Mouse (Mus musculus): Measurements from ENCODE around the gene Rps15.
"Not testable (repeated sequence)": the region's sequence is repeated elsewhere in the genome, so short reads cannot be mapped to it uniquely, and the experiment has no call there.

Gene Rps15

GRCm38 (mm10) chr10:80292251-80293146 is at the start of gene Rps15:
Gene Rps15 (plus strand): TSS chr10:80292453.
- peak; percentile 78 to 91 for DNase-seq (ENCODE audit: low spot score in 2 of 2)

DNA sequence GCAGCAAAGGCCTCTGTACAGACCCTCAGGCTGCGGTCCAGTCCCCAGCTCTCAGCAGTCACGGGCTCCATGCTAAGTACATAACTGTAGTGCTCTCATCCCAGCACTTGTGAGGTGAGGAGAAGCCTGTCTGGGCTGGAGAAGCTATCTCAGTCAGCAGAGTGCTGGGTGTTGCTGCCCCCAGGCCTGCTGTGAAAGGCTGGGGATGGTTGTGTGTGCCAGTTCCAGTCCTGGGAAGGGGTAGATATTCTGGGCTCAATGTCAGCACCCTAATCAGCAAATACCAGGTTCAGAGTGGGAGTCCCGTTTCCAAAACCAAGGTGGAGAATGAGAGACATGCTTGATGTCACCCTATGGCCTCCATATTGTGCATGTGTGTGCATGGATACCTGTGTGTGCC is 49.6 kb upstream of the Rps15 start:
- DNase-seq (ENCODE audit: low spot score in 2 of 2) = no peak

DNA sequence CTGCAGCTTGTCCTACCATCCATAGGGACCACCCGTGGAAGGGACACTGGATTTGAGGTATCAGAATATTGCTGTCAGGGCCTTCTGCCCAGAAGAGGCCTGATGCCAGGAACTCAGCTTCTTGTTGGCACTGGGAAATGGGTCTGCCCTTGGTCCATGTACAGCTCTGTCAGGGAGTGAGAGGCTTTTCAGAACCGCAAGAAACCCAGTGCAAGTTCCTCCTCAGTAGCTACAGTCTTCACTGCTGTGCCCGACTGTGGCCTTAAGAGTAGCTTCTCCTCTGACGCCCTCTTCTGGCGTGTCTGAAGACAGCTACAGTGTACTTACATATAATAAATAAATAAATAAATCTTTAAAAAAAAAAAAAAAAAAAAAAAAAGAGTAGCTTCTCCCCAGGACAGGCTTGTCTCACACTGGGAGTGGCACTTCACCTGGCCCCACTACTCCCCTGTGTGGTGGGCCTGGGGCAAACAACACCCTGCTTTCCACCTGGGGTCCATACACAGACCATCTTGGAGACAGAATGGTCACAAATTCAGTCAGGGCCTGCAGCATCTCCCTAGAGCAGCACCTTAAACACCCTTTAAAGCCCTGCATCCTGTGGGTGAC is 47.4 kb upstream of the Rps15 start:
- no peak for DNase-seq (ENCODE audit: low spot score in 2 of 2)

DNA sequence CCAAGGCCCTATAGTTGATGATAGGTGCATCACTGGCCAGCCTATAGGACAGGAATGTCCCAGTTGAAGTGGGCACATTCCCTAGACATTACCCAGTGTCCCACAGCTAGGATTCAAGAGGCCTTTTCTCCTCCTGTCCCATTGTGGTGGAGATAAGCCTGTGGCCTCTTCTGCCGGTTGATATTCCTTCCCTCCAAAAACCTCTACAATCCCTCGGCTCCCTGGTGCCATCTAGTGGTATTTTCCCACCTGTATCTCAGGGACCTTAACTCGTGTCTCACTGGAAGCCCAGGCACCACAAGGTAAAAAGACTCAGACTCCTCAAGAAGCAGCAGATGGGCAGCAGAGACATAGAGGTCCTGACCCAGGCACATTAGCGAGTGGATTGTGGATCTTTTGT is 46.7 kb upstream of the Rps15 start:
- DNase-seq (ENCODE audit: low spot score in 2 of 2) = peak; percentile 57 to 72

DNA sequence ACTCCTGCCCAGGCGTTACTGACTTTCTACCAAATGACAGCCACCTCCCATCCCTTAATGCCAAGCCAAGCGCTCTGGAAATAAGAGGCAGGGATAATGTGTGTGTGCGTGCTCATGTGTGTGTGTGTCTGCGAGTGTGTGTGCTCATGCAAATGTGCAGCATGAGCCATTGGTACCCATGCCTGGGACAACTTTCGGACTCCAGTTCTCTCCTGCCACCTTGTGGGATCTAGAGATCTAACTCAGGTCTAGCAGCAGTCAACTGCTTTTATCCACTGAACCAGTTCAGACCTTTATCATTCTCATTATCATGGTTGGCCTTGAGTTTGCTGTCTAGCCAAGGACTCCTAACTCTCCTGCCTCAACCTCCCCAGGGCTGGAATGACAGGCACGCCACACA is 44.4 kb upstream of the Rps15 start:
- DNase-seq (ENCODE audit: low spot score in 2 of 2) = no peak

- not testable (repeated sequence) for DNase-seq (ENCODE audit: low spot score in 2 of 2)
Measured at GRCm38 (mm10) chr10:80248437-80248836, 43.8 kb upstream of the Rps15 start.

DNA sequence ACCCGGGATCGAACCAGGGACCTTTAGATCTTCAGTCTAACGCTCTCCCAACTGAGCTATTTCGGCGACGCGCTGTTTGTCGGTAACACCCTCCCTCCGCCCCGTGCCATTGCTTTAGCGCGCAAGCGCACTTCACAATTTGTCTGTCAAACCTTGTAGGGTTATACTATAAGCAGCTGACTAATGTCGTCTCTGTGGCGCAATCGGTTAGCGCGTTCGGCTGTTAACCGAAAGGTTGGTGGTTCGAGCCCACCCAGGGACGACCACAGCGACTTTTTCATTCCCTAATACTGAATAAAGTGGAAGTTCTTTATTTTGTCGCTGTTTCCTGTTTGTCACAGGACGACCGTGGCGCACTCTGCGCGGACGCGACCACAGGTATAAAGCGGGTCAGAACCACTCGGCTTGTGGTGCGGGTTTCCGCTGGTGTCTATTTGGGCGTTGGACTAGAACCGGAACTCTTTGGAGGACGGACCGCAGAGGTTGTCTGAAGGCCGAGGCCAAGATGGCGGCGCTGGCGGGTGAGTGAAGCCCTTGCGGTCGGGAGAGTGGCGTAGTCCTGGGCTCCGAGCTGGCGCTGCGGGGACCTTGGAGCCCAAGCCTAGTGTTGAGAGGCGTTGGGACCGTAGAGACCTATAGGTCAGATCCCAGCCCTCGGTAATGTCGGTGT is 43.1 kb upstream of the Rps15 start, which contains the start of gene Ndufs7:
Gene Ndufs7 (plus strand): TSS at position 151 of the 670 bp plus-strand sequence.
- DNase-seq (ENCODE audit: low spot score in 2 of 2) = peak; percentile 97

DNA sequence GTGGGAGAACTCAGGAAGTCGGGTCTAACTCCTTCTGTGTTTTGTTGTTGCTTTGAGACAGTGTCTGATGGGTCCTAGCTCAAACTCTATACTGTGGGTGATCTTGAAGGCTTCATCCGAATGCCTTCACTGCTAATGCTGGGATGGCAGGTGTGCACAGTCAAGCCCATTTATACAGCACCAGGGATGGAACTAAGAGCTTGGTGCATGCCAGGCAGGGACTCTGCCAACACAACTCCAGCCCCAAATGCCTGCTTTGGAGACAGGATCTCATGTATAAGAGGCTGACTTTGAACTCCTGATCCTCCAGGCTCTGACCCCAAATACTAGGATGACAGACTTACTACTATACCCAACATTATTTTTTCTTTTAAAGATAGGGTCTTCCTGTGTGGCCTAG is 42.2 kb upstream of the Rps15 start:
- DNase-seq (ENCODE audit: low spot score in 2 of 2) = no peak

GRCm38 (mm10) chr10:80250573-80250972 is 41.7 kb upstream of the Rps15 start:
- DNase-seq (ENCODE audit: low spot score in 2 of 2) = no peak

- DNase-seq (ENCODE audit: low spot score in 2 of 2) = no peak
Measured at GRCm38 (mm10) chr10:80252011-80252410, 40.2 kb upstream of the Rps15 start.

- no peak for DNase-seq (ENCODE audit: low spot score in 2 of 2)
Measured at GRCm38 (mm10) chr10:80252493-80253274, 39.6 kb upstream of the Rps15 start.

DNA sequence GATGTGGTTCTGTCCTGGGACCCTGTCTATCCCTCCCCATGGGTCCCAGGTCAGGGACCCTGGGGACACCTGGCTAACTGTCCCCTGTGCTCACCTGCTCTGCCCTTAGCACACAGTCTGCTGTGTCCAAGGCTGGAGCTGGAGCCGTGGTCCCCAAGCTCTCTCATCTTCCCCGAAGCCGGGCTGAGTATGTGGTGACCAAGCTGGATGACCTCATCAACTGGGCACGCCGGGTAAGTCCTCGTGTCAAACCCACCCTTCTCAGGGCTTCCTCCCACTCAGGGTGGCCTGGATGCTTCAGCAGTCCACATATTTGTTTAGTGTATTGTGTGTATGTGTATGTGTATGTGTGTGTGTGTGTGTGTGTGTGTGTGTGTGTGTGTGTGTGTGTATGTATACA is 38.7 kb upstream of the Rps15 start:
- no peak for DNase-seq (ENCODE audit: low spot score in 2 of 2)

GRCm38 (mm10) chr10:80254331-80255297 is 37.6 kb upstream of the Rps15 start:
- DNase-seq (ENCODE audit: low spot score in 2 of 2) = no peak

GRCm38 (mm10) chr10:80255881-80256535 is 36.2 kb upstream of the Rps15 start:
- no peak for DNase-seq (ENCODE audit: low spot score in 2 of 2)

GRCm38 (mm10) chr10:80257936-80258335 is 34.3 kb upstream of the Rps15 start:
- no peak for DNase-seq (ENCODE audit: low spot score in 2 of 2)

DNA sequence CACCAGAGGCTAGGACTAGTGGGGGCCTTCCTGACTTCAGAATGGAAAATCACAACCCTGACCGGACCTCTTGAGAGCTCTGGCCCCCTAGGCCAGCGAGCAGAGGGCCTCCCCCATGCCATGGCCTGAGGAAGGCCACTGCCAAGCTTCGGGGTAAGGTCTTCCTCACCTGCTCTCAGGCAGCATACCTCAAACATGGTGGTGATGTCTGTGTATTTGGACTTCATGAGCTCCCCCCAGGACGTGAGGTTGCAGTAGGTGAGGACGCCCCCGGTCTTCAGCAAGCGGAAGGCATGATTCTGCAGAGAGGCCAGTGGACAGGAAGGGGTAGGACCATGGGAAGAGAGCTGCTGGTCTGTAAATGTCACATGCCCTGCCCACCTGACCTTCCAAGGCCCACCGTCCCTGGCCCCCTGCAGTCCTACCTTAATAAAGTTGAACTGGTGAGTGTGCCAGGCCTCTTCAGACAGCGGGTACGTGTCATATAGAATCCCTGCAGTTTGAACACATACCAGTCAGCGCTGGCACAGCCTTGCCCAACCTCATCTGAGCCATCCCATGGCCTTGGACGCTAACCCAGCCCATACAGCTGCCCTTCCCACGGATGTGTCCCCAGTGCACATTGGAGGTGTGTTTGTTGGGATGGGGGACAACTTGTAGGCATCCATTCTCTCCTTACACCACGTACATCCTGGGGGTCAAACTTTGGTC is 33.3 kb upstream of the Rps15 start:
- no peak for DNase-seq (ENCODE audit: low spot score in 2 of 2)

GRCm38 (mm10) chr10:80259463-80259805 is 32.8 kb upstream of the Rps15 start:
- no peak for DNase-seq (ENCODE audit: low spot score in 2 of 2)

- DNase-seq (ENCODE audit: low spot score in 2 of 2) = peak; percentile 45 to 52
Measured at GRCm38 (mm10) chr10:80259861-80260641, 32.2 kb upstream of the Rps15 start.
